Mouse (Mus musculus) embryonic facial prominence, embryonic 12.5 days (tissue): Measurements from ENCODE around the gene Rapgef2. TPM values are rescaled to one million over a fixed set of nuclear protein-coding genes. Genes with fewer than 3 reads are reported as not detected.
"Not testable (repeated sequence)": the region's sequence is repeated elsewhere in the genome, so short reads cannot be mapped to it uniquely, and the experiment has no call there.

Source experiments
- ATAC-seq: fragments of 200-750 bp; cut with Nextera tagmentation; 2 replicates; pipeline ENCODE4 v1.8.0; 2017; ENCODE audit not compliant: insufficient number of reproducible peaks, insufficient read depth, low FRiP score, low TSS enrichment
- H3K27ac ChIP-seq: fragments of 300-500 bp; sonication (generic); 2 replicates; pipeline ENCODE4 v1.5.1; 2016; ENCODE audit warnings: mild to moderate bottlenecking
- H3K27me3 ChIP-seq: fragments of 300-500 bp; sonication (generic); 2 replicates; pipeline ENCODE4 v1.6.1; 2016; ENCODE audit warnings: mild to moderate bottlenecking, moderate library complexity
- H3K36me3 ChIP-seq: fragments of 300-500 bp; sonication (generic); 2 replicates; pipeline ENCODE4 v1.6.1; 2016; ENCODE audit warnings: mild to moderate bottlenecking
- H3K4me1 ChIP-seq: fragments of 300-500 bp; sonication (generic); 2 replicates; pipeline ENCODE4 v1.6.1; 2016
- H3K4me2 ChIP-seq: fragments of 300-500 bp; sonication (generic); replicated peaks from 2 replicates; pipeline ENCODE4 v1.6.1; 2016; ENCODE audit warnings: mild to moderate bottlenecking, moderate library complexity
- H3K4me3 ChIP-seq: fragments of 300-500 bp; sonication (generic); 2 replicates; pipeline ENCODE4 v1.5.1; 2016; ENCODE audit warnings: mild to moderate bottlenecking
- H3K9ac ChIP-seq: fragments of 300-500 bp; sonication (generic); 2 replicates; pipeline ENCODE4 v1.6.1; 2016; ENCODE audit warnings: mild to moderate bottlenecking, moderate library complexity
- H3K9me3 ChIP-seq: fragments of 300-500 bp; sonication (generic); 2 replicates; pipeline ENCODE4 v1.6.1; 2016; ENCODE audit warnings: mild to moderate bottlenecking, moderate library complexity
- WGBS: fragments of 180-500 bp; shearing (Covaris S2); methylation state at CpG from one replicate; pipeline ENCODE4 v1.1.7; 2016; 5-methylcytosine and 5-hydroxymethylcytosine counted together
- polyA plus RNA-seq: library from polyadenylated mRNA; unstranded; fragments of >200 nt; fragmentation: Nextera tagmentation; extraction: Ambion mirVana; gene quantifications from 2 replicates; pipeline ENCODE4 v1.2.1, GENCODE M21; 2016

Gene Rapgef2
- polyA plus RNA-seq, 1 experiment from 2014 or later: 11.1 TPM

- Histone ChIP-seq H3K9me3 (no peaks in the 10 kb centered on the region), H3K4me2 (no peak overlapping the region), H3K4me1 (peaks cover 50% of the 10 kb centered on the region), H3K36me3 (peaks cover 7% of the 10 kb centered on the region; the same call in 1 of the 2 replicates), H3K4me3 (no peak overlapping the region), H3K27me3 (no peaks in the 10 kb centered on the region), H3K27ac (0 out of 2 replicates have a peak overlapping the region, but pooled peaks have one; percentile 31), H3K9ac (no peak overlapping the region)
- no peak for ATAC-seq
- WGBS: 85% methylated on average over 8 of the region's 8 CpGs
Observed at GRCm38 (mm10) chr3:79177136-79177870, 109.0 kb downstream of the Rapgef2 start.

- ATAC-seq: no peak
- Histone ChIP-seq H3K4me3 (no peak overlapping the region), H3K27ac (no peak overlapping the region), H3K9ac (no peak overlapping the region), H3K4me1 (peaks cover 20% of the 10 kb centered on the region; the same call in 1 of the 2 replicates), H3K27me3 (no peaks in the 10 kb centered on the region), H3K4me2 (no peak overlapping the region), H3K9me3 (no peaks in the 10 kb centered on the region), H3K36me3 (peaks cover 7% of the 10 kb centered on the region)
- WGBS: 84% methylated on average over 6 of the region's 6 CpGs
Observed at GRCm38 (mm10) chr3:79174168-79174567, 112.1 kb downstream of the Rapgef2 start.

GRCm38 (mm10) chr3:79173291-79173690 is 113.0 kb downstream of the Rapgef2 start:
- H3K27me3 ChIP-seq: no peaks in the 10 kb centered on the region
- peaks cover 11% of the 10 kb centered on the region; the same call in 1 of the 2 replicates for H3K4me1 ChIP-seq
- no peak overlapping the region for H3K9ac ChIP-seq
- no peak overlapping the region for H3K27ac ChIP-seq
- no peak overlapping the region for H3K4me2 ChIP-seq
- 83% methylated on average over 5 of the region's 5 CpGs for WGBS
- no peaks in the 10 kb centered on the region for H3K9me3 ChIP-seq
- no peak for ATAC-seq
- no peak overlapping the region for H3K4me3 ChIP-seq
- peaks cover 7% of the 10 kb centered on the region for H3K36me3 ChIP-seq

- not testable (repeated sequence) for H3K4me3 ChIP-seq, H3K9ac ChIP-seq, H3K9me3 ChIP-seq, ATAC-seq, H3K4me1 ChIP-seq, H3K4me2 ChIP-seq, H3K36me3 ChIP-seq, H3K27ac ChIP-seq, H3K27me3 ChIP-seq
- WGBS: 95% methylated on average over 8 of the region's 8 CpGs
Observed at GRCm38 (mm10) chr3:79171146-79171545, 115.2 kb downstream of the Rapgef2 start.

- 61% methylated on average over 2 of the region's 2 CpGs for WGBS
- no peak overlapping the region for H3K27ac ChIP-seq
Observed at GRCm38 (mm10) chr3:79168168-79168827, 118.0 kb downstream of the Rapgef2 start.

GRCm38 (mm10) chr3:79167586-79167985 is 118.7 kb downstream of the Rapgef2 start:
- ATAC-seq: no peak
- 78% methylated on average over 2 of the region's 2 CpGs for WGBS
- Histone ChIP-seq H3K27ac (no peak overlapping the region), H3K9me3 (no peaks in the 10 kb centered on the region), H3K36me3 (peaks cover 3% of the 10 kb centered on the region), H3K4me2 (no peak overlapping the region), H3K27me3 (no peaks in the 10 kb centered on the region), H3K4me1 (no peaks in the 10 kb centered on the region), H3K4me3 (no peak overlapping the region), H3K9ac (no peak overlapping the region)

More at GRCm38 (mm10) chr3:79168168-79168827, 118.0 kb downstream of the Rapgef2 start:
- no peak for ATAC-seq
- H3K4me3 ChIP-seq: no peak overlapping the region
- H3K9me3 ChIP-seq: no peaks in the 10 kb centered on the region
- peaks cover 7% of the 10 kb centered on the region for H3K36me3 ChIP-seq
- H3K4me2 ChIP-seq: no peak overlapping the region
- H3K4me1 ChIP-seq: no peaks in the 10 kb centered on the region
- no peak overlapping the region for H3K9ac ChIP-seq
- H3K27me3 ChIP-seq: no peaks in the 10 kb centered on the region

- Histone ChIP-seq H3K36me3 (no peaks in the 10 kb centered on the region), H3K4me1 (peaks cover 5% of the 10 kb centered on the region; the same call in 1 of the 2 replicates), H3K9ac (no peak overlapping the region), H3K4me2 (no peak overlapping the region), H3K27ac (peak overlapping the region; percentile 51), H3K27me3 (no peaks in the 10 kb centered on the region), H3K4me3 (no peak overlapping the region), H3K9me3 (no peaks in the 10 kb centered on the region)
- ATAC-seq: no peak
- WGBS: 63% methylated on average over 6 of the region's 6 CpGs
Observed at GRCm38 (mm10) chr3:79161834-79162401, 124.4 kb downstream of the Rapgef2 start.

- no peak for ATAC-seq
- Histone ChIP-seq H3K9ac (no peak overlapping the region), H3K36me3 (no peaks in the 10 kb centered on the region), H3K9me3 (no peaks in the 10 kb centered on the region), H3K4me2 (no peak overlapping the region), H3K27ac (peak overlapping the region; percentile 14; the same call in 1 of the 2 replicates), H3K27me3 (no peaks in the 10 kb centered on the region), H3K4me3 (no peak overlapping the region), H3K4me1 (peaks cover 5% of the 10 kb centered on the region; the same call in 1 of the 2 replicates)
- 50% methylated on average over 6 of the region's 6 CpGs for WGBS
Observed at GRCm38 (mm10) chr3:79161093-79161723, 125.1 kb downstream of the Rapgef2 start.

- no peak overlapping the region for H3K27ac ChIP-seq
- H3K4me3 ChIP-seq: no peak overlapping the region
- no peak overlapping the region for H3K9ac ChIP-seq
- no peaks in the 10 kb centered on the region for H3K36me3 ChIP-seq
- H3K27me3 ChIP-seq: no peaks in the 10 kb centered on the region
- H3K4me1 ChIP-seq: peaks cover 5% of the 10 kb centered on the region; the same call in 1 of the 2 replicates
- no peak overlapping the region for H3K4me2 ChIP-seq
- no peaks in the 10 kb centered on the region for H3K9me3 ChIP-seq
- no peak for ATAC-seq
Observed at GRCm38 (mm10) chr3:79158254-79158653, 128.1 kb downstream of the Rapgef2 start.

GRCm38 (mm10) chr3:79153039-79153487 is 133.3 kb downstream of the Rapgef2 start:
- Histone ChIP-seq H3K9ac (no peak overlapping the region), H3K27ac (no peak overlapping the region), H3K4me3 (no peak overlapping the region), H3K27me3 (no peaks in the 10 kb centered on the region), H3K4me1 (no peaks in the 10 kb centered on the region), H3K36me3 (0 out of 2 replicates have a peak, but pooled peaks cover 4% of the 10 kb centered on the region), H3K4me2 (no peak overlapping the region), H3K9me3 (no peaks in the 10 kb centered on the region)
- 86% methylated on average over 5 of the region's 5 CpGs for WGBS
- ATAC-seq: no peak

GRCm38 (mm10) chr3:79145407-79146055 is 140.8 kb downstream of the Rapgef2 start:
- peak overlapping the region; percentile 73 for H3K27ac ChIP-seq
- H3K4me3 ChIP-seq: no peak overlapping the region
- H3K9ac ChIP-seq: no peak overlapping the region
- no peaks in the 10 kb centered on the region for H3K9me3 ChIP-seq
- WGBS: 23% methylated on average over 10 of the region's 10 CpGs
- H3K4me1 ChIP-seq: peaks cover 19% of the 10 kb centered on the region
- peak; percentile 36; the same call in 1 of the 2 replicates for ATAC-seq
- no peaks in the 10 kb centered on the region for H3K36me3 ChIP-seq
- H3K4me2 ChIP-seq: peak overlapping the region; percentile 35
- no peaks in the 10 kb centered on the region for H3K27me3 ChIP-seq
